Mouse (Mus musculus) embryonic facial prominence, embryonic 14.5 days (tissue): ENCODE results near the gene Rspo4. TPM values are rescaled to one million over a fixed set of nuclear protein-coding genes. Genes with fewer than 3 reads are reported as not detected.

ENCODE experiments used
- ATAC-seq: fragments of 200-750 bp; cut with Nextera tagmentation; 2 replicates; pipeline ENCODE4 v1.8.0; 2017; ENCODE audit warnings: low read depth, moderate number of reproducible peaks, moderate TSS enrichment
- DNase-seq: peaks from one replicate; pipeline ENCODE4 v3.0.0-alpha.2; 2015; ENCODE audit warnings: low spot score
- H3K27ac ChIP-seq: fragments of 300-500 bp; sonication (generic); replicated peaks from 2 replicates; pipeline ENCODE4 v1.5.1; 2014; ENCODE audit warnings: low read depth, mild to moderate bottlenecking, low read length, moderate library complexity
- H3K27me3 ChIP-seq: fragments of 300-500 bp; sonication (generic); replicated peaks from 2 replicates; pipeline ENCODE4 v1.6.1; 2014; ENCODE audit warnings: low read length; ENCODE audit not compliant: control insufficient read depth, insufficient read depth
- H3K36me3 ChIP-seq: fragments of 300-500 bp; sonication (generic); 2 replicates; pipeline ENCODE4 v1.6.1; 2014; ENCODE audit warnings: low read length, mixed read lengths; ENCODE audit not compliant: control insufficient read depth, insufficient read depth
- H3K4me1 ChIP-seq: fragments of 300-500 bp; sonication (generic); 2 replicates; pipeline ENCODE4 v1.6.1; 2014; ENCODE audit warnings: antibody characterized with exemption, low read length; ENCODE audit not compliant: control insufficient read depth, insufficient read depth
- H3K4me2 ChIP-seq: fragments of 300-500 bp; sonication (generic); 2 replicates; pipeline ENCODE4 v1.6.1; 2014; ENCODE audit warnings: low read depth, mild to moderate bottlenecking, low read length, moderate library complexity, mixed read lengths
- H3K4me3 ChIP-seq: fragments of 300-500 bp; sonication (generic); 2 replicates; pipeline ENCODE4 v1.5.1; 2014; ENCODE audit warnings: low read depth, mild to moderate bottlenecking, low read length
- H3K9ac ChIP-seq: fragments of 300-500 bp; sonication (generic); 2 replicates; pipeline ENCODE4 v1.6.1; 2014; ENCODE audit warnings: low read depth, mild to moderate bottlenecking, low read length, moderate library complexity, mixed read lengths
- H3K9me3 ChIP-seq: fragments of 300-500 bp; sonication (generic); 2 replicates; pipeline ENCODE4 v1.6.1; 2016; ENCODE audit warnings: low read length; ENCODE audit not compliant: control insufficient read depth
- WGBS: fragments of 180-500 bp; shearing (Covaris S2); extraction: QIAGEN DNeasy Blood & Tissue Kit; methylation state at CpG from one replicate; pipeline ENCODE4 v1.1.7; 2014; 5-methylcytosine and 5-hydroxymethylcytosine counted together
- polyA plus RNA-seq: library from polyadenylated mRNA; unstranded; fragments of >200 nt; fragmentation: Nextera tagmentation; extraction: Ambion mirVana; gene quantifications from 2 replicates; pipeline ENCODE4 v1.2.1, GENCODE M21; 2014

Rspo4 gene
- polyA plus RNA-seq, 1 experiment from 2014 or later = 0.89 TPM

- Histone ChIP-seq H3K27ac (no peak overlapping the region), H3K4me3 (no peak overlapping the region), H3K9ac (no peak overlapping the region), H3K4me1 (no peaks in the 10 kb centered on the region), H3K36me3 (no peaks in the 10 kb centered on the region), H3K9me3 (no peaks in the 10 kb centered on the region), H3K27me3 (no peaks in the 10 kb centered on the region), H3K4me2 (no peak overlapping the region)
- DNase-seq (no peak), ATAC-seq (no peak)
- WGBS = 65% methylated on average over 2 of the region's 2 CpGs
These were observed 37.0 kb downstream of the Rspo4 start for GRCm38 (mm10) chr2:151879760-151880159.

GRCm38 (mm10) chr2:151891031-151891430 lies 48.3 kb downstream of the Rspo4 start:
- H3K27me3 ChIP-seq = no peaks in the 10 kb centered on the region
- H3K9me3 ChIP-seq = no peaks in the 10 kb centered on the region
- H3K4me3 ChIP-seq = no peak overlapping the region
- DNase-seq (no peak), ATAC-seq (no peak)
- H3K27ac ChIP-seq = no peak overlapping the region
- H3K4me1 ChIP-seq = 0 out of 2 replicates have a peak, but pooled peaks cover 6% of the 10 kb centered on the region
- H3K36me3 ChIP-seq = no peaks in the 10 kb centered on the region
- no peak overlapping the region for H3K9ac ChIP-seq
- WGBS = 39% methylated on average over 5 of the region's 6 CpGs
- no peak overlapping the region for H3K4me2 ChIP-seq

GRCm38 (mm10) chr2:151893122-151893774 lies 50.5 kb downstream of the Rspo4 start:
- Histone ChIP-seq H3K4me1 (0 out of 2 replicates have a peak, but pooled peaks cover 6% of the 10 kb centered on the region), H3K9ac (no peak overlapping the region), H3K27ac (no peak overlapping the region), H3K36me3 (no peaks in the 10 kb centered on the region), H3K4me3 (no peak overlapping the region), H3K27me3 (no peaks in the 10 kb centered on the region), H3K9me3 (no peaks in the 10 kb centered on the region), H3K4me2 (no peak overlapping the region)
- ATAC-seq (peak; percentile 30; the same call in 1 of the 2 replicates), DNase-seq (no peak)
- WGBS = 33% methylated on average over 15 of the region's 15 CpGs

GRCm38 (mm10) chr2:151894209-151894980 lies 51.7 kb downstream of the Rspo4 start:
- no peaks in the 10 kb centered on the region for H3K27me3 ChIP-seq
- H3K9ac ChIP-seq = no peak overlapping the region
- no peaks in the 10 kb centered on the region for H3K9me3 ChIP-seq
- no peaks in the 10 kb centered on the region for H3K36me3 ChIP-seq
- no peak overlapping the region for H3K4me3 ChIP-seq
- H3K27ac ChIP-seq = no peak overlapping the region
- 0 out of 2 replicates have a peak, but pooled peaks have one; percentile 39 for ATAC-seq
- no peak for DNase-seq
- 57% methylated on average over 8 of the region's 8 CpGs for WGBS
- 0 out of 2 replicates have a peak, but pooled peaks cover 6% of the 10 kb centered on the region for H3K4me1 ChIP-seq
- no peak overlapping the region for H3K4me2 ChIP-seq

GRCm38 (mm10) chr2:151895911-151896310 lies 53.2 kb downstream of the Rspo4 start:
- H3K36me3 ChIP-seq = no peaks in the 10 kb centered on the region
- no peaks in the 10 kb centered on the region for H3K27me3 ChIP-seq
- H3K27ac ChIP-seq = no peak overlapping the region
- 75% methylated on average over 5 of the region's 5 CpGs for WGBS
- DNase-seq = no peak
- H3K9ac ChIP-seq = no peak overlapping the region
- H3K4me1 ChIP-seq = 0 out of 2 replicates have a peak, but pooled peaks cover 5% of the 10 kb centered on the region
- no peak overlapping the region for H3K4me3 ChIP-seq
- no peak for ATAC-seq
- H3K9me3 ChIP-seq = no peaks in the 10 kb centered on the region
- no peak overlapping the region for H3K4me2 ChIP-seq

- H3K4me3 ChIP-seq = no peak overlapping the region
- 100% methylated on average over 1 of the region's 1 CpGs for WGBS
- no peak overlapping the region for H3K4me2 ChIP-seq
- no peaks in the 10 kb centered on the region for H3K27me3 ChIP-seq
- no peaks in the 10 kb centered on the region for H3K36me3 ChIP-seq
- H3K9ac ChIP-seq = no peak overlapping the region
- no peak for DNase-seq
- no peaks in the 10 kb centered on the region for H3K9me3 ChIP-seq
- H3K4me1 ChIP-seq = no peaks in the 10 kb centered on the region
- ATAC-seq = no peak
- H3K27ac ChIP-seq = no peak overlapping the region
These were observed 55.4 kb downstream of the Rspo4 start for GRCm38 (mm10) chr2:151898106-151898505.

GRCm38 (mm10) chr2:151900845-151901244 lies 58.1 kb downstream of the Rspo4 start:
- Histone ChIP-seq H3K27me3 (no peaks in the 10 kb centered on the region), H3K9ac (no peak overlapping the region), H3K9me3 (no peaks in the 10 kb centered on the region), H3K4me3 (no peak overlapping the region), H3K27ac (no peak overlapping the region), H3K4me1 (no peaks in the 10 kb centered on the region), H3K36me3 (no peaks in the 10 kb centered on the region), H3K4me2 (no peak overlapping the region)
- WGBS = 63% methylated on average over 4 of the region's 4 CpGs
- DNase-seq (no peak), ATAC-seq (no peak)

- no peak overlapping the region for H3K4me2 ChIP-seq
- ATAC-seq (no peak), DNase-seq (no peak)
- no peaks in the 10 kb centered on the region for H3K9me3 ChIP-seq
- H3K4me3 ChIP-seq = no peak overlapping the region
- H3K27ac ChIP-seq = no peak overlapping the region
- 84% methylated on average over 6 of the region's 6 CpGs for WGBS
- no peak overlapping the region for H3K9ac ChIP-seq
- H3K4me1 ChIP-seq = no peaks in the 10 kb centered on the region
- H3K27me3 ChIP-seq = no peaks in the 10 kb centered on the region
- H3K36me3 ChIP-seq = no peaks in the 10 kb centered on the region
These were observed 60.5 kb downstream of the Rspo4 start for GRCm38 (mm10) chr2:151903267-151903666.
